Mouse (Mus musculus): ENCODE results near the gene 1810043G02Rik. TPM values are rescaled to one million over a fixed set of nuclear protein-coding genes. Genes with fewer than 3 reads are reported as not detected.

Gene 1810043G02Rik
- total RNA-seq (2023): 1 to 10 TPM; 9.5 to 9.7 TPM

DNA sequence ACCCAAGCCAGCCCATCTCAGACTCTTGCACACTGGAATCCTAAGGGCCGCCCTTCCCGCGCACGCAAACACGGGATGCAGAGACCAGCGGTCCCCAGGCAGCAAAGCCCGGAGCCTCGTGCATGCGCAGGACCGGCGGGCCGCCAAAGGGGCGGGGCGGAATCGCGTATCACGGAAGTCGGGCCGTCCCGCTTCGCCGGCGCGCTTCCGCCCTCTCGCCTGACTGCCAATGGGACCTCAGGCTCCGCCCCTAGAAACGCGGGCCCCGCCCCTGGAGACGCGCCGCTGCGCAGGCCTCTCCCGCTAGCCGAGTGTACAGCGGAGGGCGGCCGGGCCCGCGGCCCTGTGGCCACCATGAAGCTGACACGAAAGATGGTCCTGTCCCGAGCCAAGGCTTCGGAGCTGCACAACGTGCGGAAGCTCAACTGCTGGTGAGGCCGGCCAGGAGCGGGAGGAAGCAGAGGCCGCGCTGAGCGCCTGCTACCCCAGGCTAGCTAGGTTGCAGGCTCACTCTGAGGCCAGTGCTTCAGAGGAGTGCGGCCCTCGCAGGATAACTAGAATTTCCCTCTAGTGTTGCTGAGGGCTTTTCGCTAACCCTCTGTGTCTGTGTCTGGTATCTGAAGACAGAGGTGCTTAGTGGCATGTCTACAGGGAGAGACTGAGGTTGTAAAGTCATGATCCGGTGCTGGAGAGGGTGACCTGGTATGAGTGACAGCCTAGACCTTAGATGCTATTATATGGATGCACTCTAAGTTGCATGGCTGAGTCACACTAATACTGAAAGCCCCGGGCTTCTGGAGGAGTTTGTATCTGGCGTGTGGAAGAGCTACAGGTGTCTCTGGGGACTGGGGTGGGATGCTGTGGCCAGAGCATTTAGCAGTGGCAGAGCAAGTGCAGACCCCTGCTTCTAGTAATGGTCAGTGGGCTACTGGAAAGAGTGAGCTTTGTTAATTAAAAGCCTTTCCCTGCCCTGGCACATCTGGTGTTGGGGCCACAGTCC lies at the start of gene 1810043G02Rik:
1810043G02Rik (plus strand) TSS at position 174 of the 1,000 bp plus-strand sequence.

DNA sequence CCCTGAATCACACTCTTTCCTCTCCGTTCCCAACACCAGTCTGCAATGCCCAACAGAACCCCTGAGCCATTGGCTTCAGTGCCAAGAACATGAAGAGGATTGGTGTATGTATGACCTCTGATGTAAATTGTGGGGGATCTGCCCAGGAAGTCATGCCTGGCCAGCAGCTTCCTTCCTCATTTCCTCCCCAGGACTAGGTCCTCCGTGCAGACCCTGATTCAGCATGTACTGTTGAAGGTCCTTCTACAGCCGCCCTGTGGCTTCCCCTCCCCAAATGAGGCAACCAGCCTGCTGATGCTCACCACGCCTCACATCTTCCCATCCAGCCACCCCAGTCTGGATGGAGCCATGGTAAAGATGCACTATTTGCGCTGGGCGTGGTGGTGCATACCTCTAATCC lies 7.8 kb upstream of the 1810043G02Rik start, which contains the start of gene Trpm2:
Trpm2 (minus strand) TSS at position 83 of the 400 bp plus-strand sequence.

DNA sequence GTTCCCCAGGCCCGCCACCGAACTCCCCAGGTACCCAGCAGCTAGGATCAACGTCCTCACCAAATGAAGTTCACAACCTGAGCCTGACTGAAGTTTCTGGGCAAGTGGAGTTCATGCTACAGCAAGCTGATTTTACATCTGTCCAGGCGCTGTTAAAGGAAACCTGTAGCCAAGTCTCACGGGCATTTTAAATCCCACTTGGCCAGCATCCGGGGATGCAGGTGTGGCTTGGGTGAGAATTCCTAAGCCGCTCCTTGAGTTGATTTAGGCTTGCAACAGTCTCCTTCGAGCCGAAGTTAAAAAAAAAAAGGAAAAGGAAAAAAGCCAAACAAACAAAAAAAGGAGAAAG lies 31.6 kb downstream of the 1810043G02Rik start, which contains the start of gene Pfkl:
Pfkl (minus strand) TSS at position 139 of the 349 bp plus-strand sequence.

Other genes with a start within 250 kb of the 1810043G02Rik start
- not detected for gene Gm18596, start 235.9 kb upstream of the 1810043G02Rik start, total RNA-seq (2023)
- gene Gm9736, start 227.2 kb upstream of the 1810043G02Rik start, total RNA-seq (2023): not detected
- gene Gm3233, start 218.8 kb upstream of the 1810043G02Rik start, total RNA-seq (2023): not detected
- not detected for gene Gm3238, start 207.2 kb upstream of the 1810043G02Rik start, total RNA-seq (2023)
- not detected for gene Gm7138, start 201.6 kb upstream of the 1810043G02Rik start, total RNA-seq (2023)
- not detected for gene Gm3250, start 196.0 kb upstream of the 1810043G02Rik start, total RNA-seq (2023)
- not detected for gene Gm7137, start 190.3 kb upstream of the 1810043G02Rik start, total RNA-seq (2023)
- gene Gm9639, start 183.4 kb upstream of the 1810043G02Rik start, total RNA-seq (2023): not detected
- gene Gm19668, start 179.4 kb upstream of the 1810043G02Rik start, total RNA-seq (2023): not detected
- not detected for gene Gm9507, start 166.7 kb upstream of the 1810043G02Rik start, total RNA-seq (2023)
- not detected for gene Gm2696, start 163.8 kb upstream of the 1810043G02Rik start, total RNA-seq (2023)
- gene Krtap10-4, start 151.4 kb upstream of the 1810043G02Rik start, total RNA-seq (2023): not detected
- gene Krtap10-10, start 142.6 kb upstream of the 1810043G02Rik start, total RNA-seq (2023): not detected
- not detected for gene Gm36176, start 131.7 kb upstream of the 1810043G02Rik start, total RNA-seq (2023)
- not detected for gene Gm10318, start 125.7 kb upstream of the 1810043G02Rik start, total RNA-seq (2023)
- not detected for gene Gm3285, start 116.5 kb upstream of the 1810043G02Rik start, total RNA-seq (2023)
- under 1 TPM; 0.11 to 0.31 TPM for gene Lrrc3, start 76.0 kb upstream of the 1810043G02Rik start, total RNA-seq (2023)
- 100 to 1,000 TPM; 278 to 284 TPM for gene Trpm2, start 8.0 kb upstream of the 1810043G02Rik start, total RNA-seq (2023)
- 10 to 100 TPM; 30.5 to 37.9 TPM for gene Pfkl, start 31.6 kb downstream of the 1810043G02Rik start, total RNA-seq (2023)
- 1 to 10 TPM; 2.0 to 4.1 TPM for gene Dnmt3l, start 63.4 kb downstream of the 1810043G02Rik start, total RNA-seq (2023)
- under 1 TPM in 1 of 2 experiments, not detected in 1; 0.22 TPM for gene Aire, start 65.1 kb downstream of the 1810043G02Rik start, total RNA-seq (2023)
- gene Icosl, start 90.8 kb downstream of the 1810043G02Rik start, total RNA-seq (2023): 10 to 100 TPM; 47.1 to 50.3 TPM
- 10 to 100 TPM; 21.4 to 22.7 TPM for gene D10Jhu81e, start 191.3 kb downstream of the 1810043G02Rik start, total RNA-seq (2023)
- gene Pwp2, start 206.6 kb downstream of the 1810043G02Rik start, total RNA-seq (2023): 1 to 10 TPM; 5.6 TPM